In genomic region chr5:140043002-140043401, GRCm38 (mm10) we compare ENCODE assay signal across 11 mouse cellular contexts.
"Had no signal": no experiment of that assay in that cellular context is flagged by ENCODE, and none has a peak within 500 bp of the region (broad histone marks: within the 10 kb centered on the region; RNA-seq: fewer than 3 reads in every experiment).

No protein-coding gene starts in this region.

- H3K36me3 ChIP-seq: kidney, embryonic 15.5 days; limb, embryonic 13.5 days; neural tube, embryonic 15.5 days had no signal

- H3K4me2 ChIP-seq: kidney, embryonic 15.5 days; limb, embryonic 13.5 days; neural tube, embryonic 15.5 days had no signal

- H3K27me3 ChIP-seq: kidney, embryonic 15.5 days; limb, embryonic 13.5 days; neural tube, embryonic 15.5 days had no signal

- H3K9ac ChIP-seq: kidney, embryonic 15.5 days; limb, embryonic 13.5 days; liver, embryonic 14.5 days; neural tube, embryonic 15.5 days had no signal

- DNase-seq: kidney, postnatal 14 days; lung, adult 18-20 months; right cerebral cortex, adult 18-20 months; right cerebral cortex, postnatal 25 days; thymus, postnatal 14 days had no signal

- H3K9me3 ChIP-seq: kidney, embryonic 15.5 days; limb, embryonic 13.5 days; neural tube, embryonic 15.5 days had no signal

- H3K27ac ChIP-seq: kidney, embryonic 15.5 days; limb, embryonic 13.5 days; liver, embryonic 14.5 days; neural tube, embryonic 15.5 days; stomach, postnatal 0 days had no signal

- H3K4me3 ChIP-seq: kidney, embryonic 15.5 days; limb, embryonic 13.5 days; myocyte; neural tube, embryonic 15.5 days had no signal
